Mouse (Mus musculus): Measurements from ENCODE around the gene Gm13271. TPM values are rescaled to one million over a fixed set of nuclear protein-coding genes. Genes with fewer than 3 reads are reported as not detected.
"Not testable (repeated sequence)": the region's sequence is repeated elsewhere in the genome, so short reads cannot be mapped to it uniquely, and the experiment has no call there.

The Gm13271 gene
- polyA plus RNA-seq, 2 experiments: not detected

DNA sequence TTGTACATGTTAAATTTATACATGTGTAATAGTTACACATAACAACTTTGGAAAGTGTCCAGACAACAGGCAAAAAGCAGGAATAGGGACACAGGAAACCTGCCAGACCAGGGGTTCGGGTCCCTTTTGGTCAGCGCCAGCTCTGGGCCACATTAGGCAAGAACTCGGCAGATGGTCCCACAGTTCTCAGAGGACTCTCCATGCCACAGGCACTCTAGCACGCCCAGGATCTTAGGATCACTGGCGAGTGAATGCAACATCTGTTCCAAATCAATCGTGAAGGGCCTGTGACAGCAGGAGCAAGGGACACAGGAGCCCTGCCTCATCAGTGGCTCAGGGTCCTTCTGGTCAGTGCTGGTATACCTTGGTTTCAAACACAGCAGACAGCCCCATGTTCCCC lies 4.7 kb upstream of the Gm13271 start:
- H3K36me3 ChIP-seq (ENCODE audit: control insufficient read depth, insufficient read depth, low read length): no peaks in the 10 kb centered on the region
- 19% methylated on average over 6 of the region's 6 CpGs for WGBS
- no peak overlapping the region for H3K9ac ChIP-seq (ENCODE audit: low read depth, low read length, severe bottlenecking)
- no peak for TF ChIP-seq POLR2A (IDR thresholded peaks at IDR 0.05; ENCODE audit: borderline replicate concordance, extremely low read depth, insufficient read depth, insufficient read length)
- H3K4me2 ChIP-seq (replicated peaks; ENCODE audit: low read depth, low read length, severe bottlenecking): no peak overlapping the region
- ATAC-seq (ENCODE audit: low FRiP score, low read depth) (no peak), DNase-seq (ENCODE audit: low spot score) (no peak)
- no peak overlapping the region for H3K4me3 ChIP-seq (replicated peaks; ENCODE audit: low read length)
- no peak overlapping the region for H3K27ac ChIP-seq (replicated peaks; ENCODE audit: low read depth, low read length)
- no peaks in the 10 kb centered on the region for H3K27me3 ChIP-seq (ENCODE audit: control insufficient read depth, insufficient read depth, low read length)
- H3K4me1 ChIP-seq (ENCODE audit: control insufficient read depth, insufficient read depth, low read length): peaks cover 6% of the 10 kb centered on the region; the same call in 1 of the 2 replicates
- no peaks in the 10 kb centered on the region for H3K9me3 ChIP-seq (ENCODE audit: control insufficient read depth, low read length)

GRCm38 (mm10) chr4:88756581-88757513 lies 2.2 kb downstream of the Gm13271 start:
- peak overlapping the region; percentile 68 for H3K9ac ChIP-seq (ENCODE audit: low read depth, low read length, severe bottlenecking)
- 11% methylated on average over 28 of the region's 31 CpGs for WGBS
- not testable (repeated sequence) for H3K9me3 ChIP-seq (ENCODE audit: control insufficient read depth, low read length); H3K4me1 ChIP-seq (ENCODE audit: control insufficient read depth, insufficient read depth, low read length); H3K36me3 ChIP-seq (ENCODE audit: control insufficient read depth, insufficient read depth, low read length); ATAC-seq (ENCODE audit: low FRiP score, low read depth); H3K27me3 ChIP-seq (ENCODE audit: control insufficient read depth, insufficient read depth, low read length); DNase-seq (ENCODE audit: low spot score)
- peak overlapping the region; percentile 91 for H3K27ac ChIP-seq (replicated peaks; ENCODE audit: low read depth, low read length)
- H3K4me2 ChIP-seq (replicated peaks; ENCODE audit: low read depth, low read length, severe bottlenecking): peak overlapping the region; percentile 63
- peak overlapping the region; percentile 47 for H3K4me3 ChIP-seq (replicated peaks; ENCODE audit: low read length)

GRCm38 (mm10) chr4:88757628-88758031 lies 3.0 kb downstream of the Gm13271 start:
- H3K27ac ChIP-seq (replicated peaks; ENCODE audit: low read depth, low read length): peak overlapping the region; percentile 91
- WGBS: 0% methylated on average over 16 of the region's 21 CpGs
- TF ChIP-seq POLR2A (IDR thresholded peaks at IDR 0.05; ENCODE audit: borderline replicate concordance, extremely low read depth, insufficient read depth, insufficient read length): 0 out of 2 replicates have a peak, but pooled peaks have one; percentile 16
- DNase-seq (ENCODE audit: low spot score) (peak; percentile 94), ATAC-seq (ENCODE audit: low FRiP score, low read depth) (peak; percentile 100)
- H3K4me3 ChIP-seq (replicated peaks; ENCODE audit: low read length): peak overlapping the region; percentile 47
- H3K27me3 ChIP-seq (ENCODE audit: control insufficient read depth, insufficient read depth, low read length); H3K9me3 ChIP-seq (ENCODE audit: control insufficient read depth, low read length); H3K4me1 ChIP-seq (ENCODE audit: control insufficient read depth, insufficient read depth, low read length); H3K36me3 ChIP-seq (ENCODE audit: control insufficient read depth, insufficient read depth, low read length): not testable (repeated sequence)
- H3K4me2 ChIP-seq (replicated peaks; ENCODE audit: low read depth, low read length, severe bottlenecking): peak overlapping the region; percentile 63
- H3K9ac ChIP-seq (ENCODE audit: low read depth, low read length, severe bottlenecking): peak overlapping the region; percentile 68

GRCm38 (mm10) chr4:88758751-88759150 lies 4.1 kb downstream of the Gm13271 start:
- not testable (repeated sequence) for ATAC-seq (ENCODE audit: low FRiP score, low read depth); H3K4me1 ChIP-seq (ENCODE audit: control insufficient read depth, insufficient read depth, low read length); H3K4me3 ChIP-seq (replicated peaks; ENCODE audit: low read length); H3K27me3 ChIP-seq (ENCODE audit: control insufficient read depth, insufficient read depth, low read length); H3K9ac ChIP-seq (ENCODE audit: low read depth, low read length, severe bottlenecking); H3K4me2 ChIP-seq (replicated peaks; ENCODE audit: low read depth, low read length, severe bottlenecking); DNase-seq (ENCODE audit: low spot score); H3K9me3 ChIP-seq (ENCODE audit: control insufficient read depth, low read length); H3K27ac ChIP-seq (replicated peaks; ENCODE audit: low read depth, low read length); H3K36me3 ChIP-seq (ENCODE audit: control insufficient read depth, insufficient read depth, low read length)
- 89% methylated on average over 9 of the region's 9 CpGs for WGBS

DNA sequence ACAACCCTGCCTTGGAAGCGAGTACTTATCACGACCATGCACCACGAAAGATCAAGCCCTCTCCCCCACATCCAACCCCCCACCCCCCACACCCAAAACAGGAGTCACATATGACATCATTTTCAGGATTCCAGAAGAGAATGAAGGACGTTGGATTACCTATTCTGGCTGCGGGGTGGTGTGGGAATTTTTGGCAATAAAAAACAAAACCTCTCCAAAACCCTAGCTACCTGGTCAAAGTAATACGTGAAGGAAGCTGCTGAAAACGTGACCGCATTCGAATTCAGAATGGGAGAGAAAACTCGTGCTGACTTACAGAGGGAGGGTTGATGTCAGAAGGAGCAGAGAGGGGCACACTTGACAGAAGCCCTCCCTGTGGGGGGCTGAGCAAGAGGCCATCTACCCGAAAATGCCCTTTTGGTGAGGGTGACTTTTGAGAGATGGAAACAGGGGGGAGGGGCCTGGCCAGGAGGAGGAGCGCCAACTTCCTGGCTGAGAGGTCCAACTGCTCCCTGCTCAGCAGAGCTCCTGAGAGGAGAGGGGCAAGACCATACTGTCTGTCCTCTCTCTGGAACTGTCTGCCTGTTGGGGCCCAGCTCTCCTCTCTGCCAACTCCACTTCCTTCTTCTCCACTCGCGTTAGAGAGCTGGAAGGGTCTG lies 5.1 kb downstream of the Gm13271 start, which contains the start of gene Gm13283:
Gm13283 (plus strand) TSS at position 510 of the 659 bp plus-strand sequence.
- WGBS: 28% methylated on average over 7 of the region's 14 CpGs
- H3K4me3 ChIP-seq (replicated peaks; ENCODE audit: low read length): peak within 1 kb of the TSS; percentile 31
- not testable (repeated sequence) for H3K9ac ChIP-seq (ENCODE audit: low read depth, low read length, severe bottlenecking); H3K27ac ChIP-seq (replicated peaks; ENCODE audit: low read depth, low read length); DNase-seq (ENCODE audit: low spot score); H3K27me3 ChIP-seq (ENCODE audit: control insufficient read depth, insufficient read depth, low read length); H3K9me3 ChIP-seq (ENCODE audit: control insufficient read depth, low read length); H3K4me1 ChIP-seq (ENCODE audit: control insufficient read depth, insufficient read depth, low read length); H3K36me3 ChIP-seq (ENCODE audit: control insufficient read depth, insufficient read depth, low read length); ATAC-seq (ENCODE audit: low FRiP score, low read depth)
- H3K4me2 ChIP-seq (replicated peaks; ENCODE audit: low read depth, low read length, severe bottlenecking): peak within 1 kb of the TSS; percentile 37; the same call in 1 of the 2 replicates

Measured in limb, embryonic 14.5 days (tissue).